Mouse (Mus musculus): ENCODE data around the gene Tmem221. TPM values are rescaled to one million over a fixed set of nuclear protein-coding genes. Genes with fewer than 3 reads are reported as not detected.

Tmem221 gene
- total and polyA plus RNA-seq, 2 experiments from 2014 or later: 0.08 to 0.37 TPM

- ATAC-seq (ENCODE audit: insufficient read depth, low read depth): no peak
- no peak overlapping the region for H3K27ac ChIP-seq (ENCODE audit: low read depth)
- H3K9me3 ChIP-seq (replicated peaks; ENCODE audit: control insufficient read depth, low read length): no peaks in the 10 kb centered on the region
- WGBS: 83% methylated on average over 9 of the region's 9 CpGs
- H3K4me3 ChIP-seq (ENCODE audit: low read depth, low read length): peak overlapping the region; percentile 69; the same call in 1 of the 2 replicates
- no peaks in the 10 kb centered on the region for H3K27me3 ChIP-seq (ENCODE audit: control insufficient read depth, insufficient read depth, low read length)
- peak overlapping the region; percentile 79 for H3K4me2 ChIP-seq (ENCODE audit: low read depth, low read length)
- no peak for DNase-seq (ENCODE audit: low spot score)
- peaks cover 6% of the 10 kb centered on the region; the same call in 1 of the 2 replicates for H3K4me1 ChIP-seq (ENCODE audit: control insufficient read depth, insufficient read depth)
- TF ChIP-seq EP300 (IDR thresholded peaks at IDR 0.05; ENCODE audit: low read depth): no peak
- no peak for TF ChIP-seq CTCF (IDR thresholded peaks at IDR 0.05; ENCODE audit: low read depth)
- no peak overlapping the region; the same call in 1 of the 2 replicates for H3K9ac ChIP-seq (replicated peaks; ENCODE audit: low read depth, low read length)
- H3K36me3 ChIP-seq (replicated peaks; ENCODE audit: control insufficient read depth, insufficient read depth, low read length): peaks cover 34% of the 10 kb centered on the region
These were observed 14.9 kb downstream of the Tmem221 start for GRCm38 (mm10) chr8:71543755-71544154.

GRCm38 (mm10) chr8:71542632-71543343 is 15.9 kb downstream of the Tmem221 start, which contains the start of gene Mvb12a:
Gene Mvb12a (plus strand): TSS chr8:71542922.
- H3K27ac ChIP-seq (ENCODE audit: low read depth): peak within 1 kb of the TSS; percentile 21; the same call in 1 of the 2 replicates
- H3K4me1 ChIP-seq (ENCODE audit: control insufficient read depth, insufficient read depth): peaks cover 10% of the 10 kb centered on the region; the same call in 1 of the 2 replicates
- H3K9me3 ChIP-seq (replicated peaks; ENCODE audit: control insufficient read depth, low read length): no peaks in the 10 kb centered on the region
- ATAC-seq (ENCODE audit: insufficient read depth, low read depth): peak; percentile 97
- H3K9ac ChIP-seq (replicated peaks; ENCODE audit: low read depth, low read length): peak within 1 kb of the TSS; percentile 58
- peak within 1 kb of the TSS; percentile 79 for H3K4me2 ChIP-seq (ENCODE audit: low read depth, low read length)
- peak within 1 kb of the TSS; percentile 69 for H3K4me3 ChIP-seq (ENCODE audit: low read depth, low read length)
- peaks cover 26% of the 10 kb centered on the region for H3K36me3 ChIP-seq (replicated peaks; ENCODE audit: control insufficient read depth, insufficient read depth, low read length)
- peak; percentile 40; the same call in 1 of the 2 replicates for TF ChIP-seq EP300 (IDR thresholded peaks at IDR 0.05; ENCODE audit: low read depth)
- TF ChIP-seq CTCF (IDR thresholded peaks at IDR 0.05; ENCODE audit: low read depth): no peak
- under 1% methylated on average over 53 of the region's 55 CpGs for WGBS
- no peaks in the 10 kb centered on the region for H3K27me3 ChIP-seq (ENCODE audit: control insufficient read depth, insufficient read depth, low read length)
- peak; percentile 100 for DNase-seq (ENCODE audit: low spot score)

GRCm38 (mm10) chr8:71537028-71537867 is 21.4 kb downstream of the Tmem221 start, which contains the start of gene Bst2:
Gene Bst2 (minus strand): TSS chr8:71537456.
- H3K36me3 ChIP-seq (replicated peaks; ENCODE audit: control insufficient read depth, insufficient read depth, low read length): no peaks in the 10 kb centered on the region; the same call in 1 of the 2 replicates
- H3K27ac ChIP-seq (ENCODE audit: low read depth): peak within 1 kb of the TSS; percentile 77
- TF ChIP-seq EP300 (IDR thresholded peaks at IDR 0.05; ENCODE audit: low read depth) (no peak; the same call in 1 of the 2 replicates), CTCF (IDR thresholded peaks at IDR 0.05; ENCODE audit: low read depth) (no peak)
- H3K4me3 ChIP-seq (ENCODE audit: low read depth, low read length): peak within 1 kb of the TSS; percentile 58
- H3K9ac ChIP-seq (replicated peaks; ENCODE audit: low read depth, low read length): peak within 1 kb of the TSS; percentile 56
- DNase-seq (ENCODE audit: low spot score) (peak; percentile 93), ATAC-seq (ENCODE audit: insufficient read depth, low read depth) (peak; percentile 90)
- 3% methylated on average over 37 of the region's 37 CpGs for WGBS
- no peaks in the 10 kb centered on the region for H3K9me3 ChIP-seq (replicated peaks; ENCODE audit: control insufficient read depth, low read length)
- no peaks in the 10 kb centered on the region for H3K27me3 ChIP-seq (ENCODE audit: control insufficient read depth, insufficient read depth, low read length)
- H3K4me2 ChIP-seq (ENCODE audit: low read depth, low read length): peak within 1 kb of the TSS; percentile 69
- peaks cover 10% of the 10 kb centered on the region; the same call in 1 of the 2 replicates for H3K4me1 ChIP-seq (ENCODE audit: control insufficient read depth, insufficient read depth)

- peak overlapping the region; percentile 58 for H3K4me3 ChIP-seq (ENCODE audit: low read depth, low read length)
- H3K36me3 ChIP-seq (replicated peaks; ENCODE audit: control insufficient read depth, insufficient read depth, low read length): no peaks in the 10 kb centered on the region; the same call in 1 of the 2 replicates
- no peaks in the 10 kb centered on the region for H3K9me3 ChIP-seq (replicated peaks; ENCODE audit: control insufficient read depth, low read length)
- H3K27ac ChIP-seq (ENCODE audit: low read depth): no peak overlapping the region
- no peaks in the 10 kb centered on the region for H3K27me3 ChIP-seq (ENCODE audit: control insufficient read depth, insufficient read depth, low read length)
- peak overlapping the region; percentile 69 for H3K4me2 ChIP-seq (ENCODE audit: low read depth, low read length)
- TF ChIP-seq CTCF (IDR thresholded peaks at IDR 0.05; ENCODE audit: low read depth): no peak
- no peak for TF ChIP-seq EP300 (IDR thresholded peaks at IDR 0.05; ENCODE audit: low read depth)
- no peak for ATAC-seq (ENCODE audit: insufficient read depth, low read depth)
- peak overlapping the region; percentile 56; the same call in 1 of the 2 replicates for H3K9ac ChIP-seq (replicated peaks; ENCODE audit: low read depth, low read length)
- 68% methylated on average over 5 of the region's 5 CpGs for WGBS
- DNase-seq (ENCODE audit: low spot score): no peak
- H3K4me1 ChIP-seq (ENCODE audit: control insufficient read depth, insufficient read depth): peaks cover 10% of the 10 kb centered on the region; the same call in 1 of the 2 replicates
These were observed 23.0 kb downstream of the Tmem221 start for GRCm38 (mm10) chr8:71535663-71536062.

GRCm38 (mm10) chr8:71534263-71534810 is 24.3 kb downstream of the Tmem221 start:
- peak; percentile 11; the same call in 1 of the 2 replicates for TF ChIP-seq CTCF (IDR thresholded peaks at IDR 0.05; ENCODE audit: low read depth)
- no peak for TF ChIP-seq EP300 (IDR thresholded peaks at IDR 0.05; ENCODE audit: low read depth)
- Histone ChIP-seq H3K9ac (replicated peaks; ENCODE audit: low read depth, low read length) (no peak overlapping the region), H3K27me3 (ENCODE audit: control insufficient read depth, insufficient read depth, low read length) (no peaks in the 10 kb centered on the region), H3K4me2 (ENCODE audit: low read depth, low read length) (no peak overlapping the region), H3K9me3 (replicated peaks; ENCODE audit: control insufficient read depth, low read length) (no peaks in the 10 kb centered on the region), H3K27ac (ENCODE audit: low read depth) (no peak overlapping the region), H3K4me1 (ENCODE audit: control insufficient read depth, insufficient read depth) (peaks cover 10% of the 10 kb centered on the region; the same call in 1 of the 2 replicates), H3K36me3 (replicated peaks; ENCODE audit: control insufficient read depth, insufficient read depth, low read length) (no peaks in the 10 kb centered on the region; the same call in 1 of the 2 replicates), H3K4me3 (ENCODE audit: low read depth, low read length) (no peak overlapping the region)
- 44% methylated on average over 3 of the region's 3 CpGs for WGBS
- no peak for ATAC-seq (ENCODE audit: insufficient read depth, low read depth)
- no peak for DNase-seq (ENCODE audit: low spot score)

All from heart, postnatal 0 days (tissue).